Mouse (Mus musculus) adrenal gland, adult 18-20 months (tissue): ENCODE measurements at regions not wholly inside any gene's neighbourhood (a gene's known extent, or its start where the extent isn't known, plus 50 kb on each side); places are given as distances from the start of the nearest gene placed in this dataset.
A peak's percentile ranks its signal among the peaks of the same experiment; 100 is the strongest.

Experiments
- DNase-seq, 2 experiments: peaks; one replicate each; pipeline ENCODE4 v3.0.0; 2021 to 2022; ENCODE audit warnings: low spot score in 2 of 2

DNA sequence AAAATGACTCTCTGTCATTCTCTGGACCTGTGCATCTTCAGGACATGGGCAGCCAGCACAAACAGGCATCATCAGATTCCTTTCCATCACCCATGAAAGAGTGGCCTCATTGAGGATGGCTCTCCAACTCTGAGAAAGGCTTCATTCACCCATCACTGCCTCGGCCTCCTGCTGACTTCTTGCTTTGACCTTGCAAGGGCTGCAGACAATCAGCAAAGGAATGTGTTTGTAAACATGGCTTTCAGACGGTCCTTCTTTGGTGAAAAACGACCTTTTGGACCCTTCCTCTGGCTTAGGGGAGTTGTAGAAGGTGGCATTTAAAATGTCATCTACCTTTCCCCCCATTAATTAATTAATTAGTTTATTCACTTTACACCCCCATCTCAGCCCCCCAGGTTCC, 134.3 kb downstream of the Moxd1 start:
- no peak for DNase-seq

DNA sequence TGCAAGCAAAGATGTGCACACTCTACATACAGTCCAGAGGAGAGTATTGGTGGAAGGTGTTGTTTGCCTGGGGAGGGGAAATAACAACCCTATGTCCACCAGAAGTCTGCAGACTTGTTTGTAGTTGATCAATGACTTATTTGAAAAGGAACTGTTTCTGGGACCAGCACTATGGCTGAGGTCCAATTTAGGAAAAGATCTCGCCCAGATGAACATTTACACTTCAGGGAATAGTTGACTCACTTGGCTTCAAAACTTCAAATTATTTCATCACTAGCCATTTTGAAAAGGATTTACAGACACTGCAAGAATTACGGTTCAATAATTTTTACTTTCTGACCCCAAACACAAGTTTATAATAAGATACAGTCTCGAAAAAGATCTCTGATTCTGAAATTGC, 138.1 kb downstream of the Moxd1 start:
- DNase-seq = no peak

GRCm38 (mm10) chr10:24365369-24365768, 142.1 kb downstream of the Moxd1 start:
- DNase-seq = no peak

- DNase-seq = no peak
Observed at GRCm38 (mm10) chr10:24367010-24367409, 143.7 kb downstream of the Moxd1 start.

- no peak for DNase-seq
Observed at GRCm38 (mm10) chr10:24373957-24374356, 150.6 kb downstream of the Moxd1 start.

DNA sequence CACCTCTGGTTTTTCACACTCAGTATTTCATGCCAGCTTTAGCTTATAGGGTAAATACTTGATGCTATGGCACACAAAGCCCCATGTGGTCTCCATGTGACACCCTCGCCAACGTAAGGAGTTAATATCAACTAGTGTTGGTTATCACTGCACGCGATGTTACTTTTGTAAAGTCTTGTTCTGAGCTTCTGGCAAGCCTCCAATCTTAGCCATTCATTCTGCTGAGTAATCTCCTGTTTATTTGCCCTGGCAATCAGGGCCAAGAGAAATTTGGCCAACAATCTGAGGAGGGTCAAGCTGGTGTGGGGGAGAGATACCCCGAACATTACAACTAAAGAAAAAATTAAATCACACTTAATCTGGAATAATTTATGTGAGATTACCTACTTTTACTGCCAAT, 156.0 kb downstream of the Moxd1 start:
- DNase-seq = peak in 1 of 2 experiments; percentile 8

DNA sequence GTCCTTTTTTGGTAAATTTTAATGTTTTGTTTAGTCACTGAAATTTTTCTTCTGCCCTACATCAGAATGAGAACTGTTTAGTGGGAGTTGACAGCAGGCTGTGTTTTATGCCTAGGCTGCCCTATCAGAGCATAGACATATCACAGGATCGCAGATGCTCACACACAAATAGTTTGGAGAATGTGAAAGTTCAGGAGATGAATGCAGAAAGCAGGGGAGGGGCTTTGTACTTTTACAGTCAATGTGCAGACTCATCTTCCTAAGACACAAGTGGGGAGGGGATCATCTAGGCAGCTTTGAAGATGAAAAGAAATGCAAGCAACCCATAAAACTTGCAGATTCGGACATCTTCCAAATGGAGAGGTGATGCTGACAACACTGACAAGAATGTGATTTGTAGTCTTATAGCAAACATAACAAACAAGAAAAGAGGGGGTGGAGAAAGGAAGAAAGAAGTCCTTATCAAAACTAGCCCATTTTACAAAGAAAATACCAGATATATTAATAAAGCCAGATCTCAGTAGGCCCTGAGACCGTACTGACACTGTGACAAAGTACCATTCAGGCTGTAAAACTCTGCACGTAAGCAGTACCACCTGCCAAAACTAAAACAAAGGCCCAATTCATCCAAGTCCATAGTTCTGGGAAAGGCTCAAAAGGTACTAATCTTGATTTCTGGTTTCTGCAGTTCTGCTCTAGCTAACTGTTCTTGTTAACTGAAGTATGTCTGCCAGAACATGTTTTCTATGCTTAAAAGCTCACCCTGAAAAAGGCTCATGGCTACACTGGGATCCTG, 157.4 kb downstream of the Moxd1 start:
- no peak for DNase-seq

DNA sequence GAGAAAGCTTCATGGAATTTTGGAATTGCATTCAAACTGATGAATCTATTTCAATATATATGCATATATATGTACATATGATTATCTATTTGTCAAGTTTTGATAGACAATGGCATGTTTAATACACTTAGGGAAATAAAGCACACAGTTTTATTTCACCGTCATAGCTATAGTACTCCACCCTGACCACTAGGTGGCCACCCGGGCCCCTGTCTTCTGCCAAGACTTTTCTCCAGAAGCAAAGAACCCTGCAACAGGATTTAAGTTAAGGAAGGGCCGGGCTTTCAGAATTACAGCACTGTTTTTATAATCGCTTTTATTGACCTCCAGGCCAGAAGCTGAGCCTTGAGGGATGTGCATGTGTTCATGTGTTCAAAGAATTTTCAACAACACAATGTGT, 158.6 kb downstream of the Moxd1 start:
- peak; percentile 18 to 41 for DNase-seq

- DNase-seq = no peak
Observed at GRCm38 (mm10) chr10:24384061-24384460, 160.7 kb downstream of the Moxd1 start.

DNA sequence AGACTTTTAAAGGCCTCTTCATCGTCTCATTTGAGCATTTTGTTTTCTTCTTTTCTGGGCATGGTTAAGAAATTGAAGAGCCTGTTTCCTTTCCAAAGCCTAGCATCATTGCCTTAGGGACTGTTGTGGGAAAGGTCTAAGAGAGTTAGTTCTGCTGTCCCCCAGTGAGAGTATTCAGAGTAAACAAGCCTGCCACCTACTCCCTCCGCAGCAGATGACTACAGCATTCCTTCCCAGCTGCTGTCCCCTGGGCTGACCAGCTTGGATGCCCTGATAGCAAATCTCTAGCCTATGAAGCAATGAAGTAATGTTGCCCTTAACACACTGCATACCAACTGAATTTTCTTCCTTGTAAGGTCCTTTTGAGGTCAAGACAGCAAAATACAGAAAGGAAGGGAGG, 164.9 kb downstream of the Moxd1 start:
- DNase-seq = no peak

DNA sequence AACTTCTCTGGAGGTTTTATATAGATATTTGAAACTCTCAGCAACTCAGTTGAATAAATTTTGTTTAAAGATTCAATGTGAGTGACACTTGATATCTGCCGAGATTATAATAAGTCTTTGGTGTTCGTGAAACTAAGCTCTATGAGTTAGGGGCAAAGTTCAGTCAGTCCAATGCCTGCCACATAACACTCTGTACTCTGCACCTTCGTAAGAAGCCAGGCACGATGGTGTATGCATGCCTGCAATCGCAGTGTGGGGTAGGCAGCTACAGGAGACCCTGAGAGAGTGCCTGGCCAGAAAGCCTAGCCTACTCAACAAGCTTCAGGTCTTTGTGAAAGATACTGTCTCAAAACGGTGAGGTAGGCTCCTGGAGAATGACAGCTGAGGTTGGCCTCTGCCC, 167.7 kb downstream of the Moxd1 start:
- no peak for DNase-seq

DNA sequence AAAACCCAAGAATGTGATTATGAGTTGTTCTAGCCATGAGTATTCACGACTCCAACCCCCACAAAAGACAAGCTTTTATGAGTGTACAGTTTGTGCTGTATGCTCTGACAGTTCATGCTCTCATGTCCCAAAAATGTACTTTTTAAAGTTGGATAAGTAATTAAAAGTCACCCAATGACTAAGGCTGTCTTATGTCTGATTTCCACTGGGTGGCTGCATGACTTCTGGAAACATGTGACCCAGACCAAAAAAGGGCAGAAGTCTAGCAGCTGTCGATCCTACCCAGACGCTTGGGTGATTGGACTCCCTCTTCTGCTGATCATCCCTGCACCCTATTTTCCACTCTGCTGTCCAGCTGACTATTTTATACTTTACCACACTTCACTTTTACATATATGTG, 168.7 kb downstream of the Moxd1 start:
- no peak for DNase-seq

- no peak for DNase-seq
Observed at GRCm38 (mm10) chr10:24395999-24396784, 172.9 kb downstream of the Moxd1 start.

DNA sequence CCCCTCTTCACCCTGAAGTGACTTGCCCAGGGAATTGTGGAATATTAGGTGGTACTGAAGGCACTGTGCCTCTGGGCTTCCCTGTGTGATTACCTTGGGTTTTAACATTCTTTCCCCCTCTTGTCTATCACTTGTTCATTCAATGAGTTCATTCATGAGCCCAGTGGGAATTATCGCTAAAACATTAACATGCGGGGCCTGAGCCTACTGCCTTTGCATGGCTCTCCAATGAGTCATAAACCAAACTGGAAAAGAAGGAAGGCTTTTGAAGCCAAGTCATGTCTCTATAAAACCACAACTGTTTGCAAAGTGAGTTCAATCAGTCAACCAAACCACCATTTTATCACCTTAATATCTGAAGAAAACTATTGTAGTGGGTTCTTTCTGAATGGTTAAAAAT, 173.8 kb downstream of the Moxd1 start:
- no peak for DNase-seq

- no peak for DNase-seq
Observed at GRCm38 (mm10) chr10:24404851-24405250, 181.5 kb downstream of the Moxd1 start.

- no peak for DNase-seq
Observed at GRCm38 (mm10) chr10:24406953-24407352, 183.6 kb downstream of the Moxd1 start.

- DNase-seq = no peak
Observed at GRCm38 (mm10) chr10:24407411-24408227, 184.3 kb downstream of the Moxd1 start.

DNA sequence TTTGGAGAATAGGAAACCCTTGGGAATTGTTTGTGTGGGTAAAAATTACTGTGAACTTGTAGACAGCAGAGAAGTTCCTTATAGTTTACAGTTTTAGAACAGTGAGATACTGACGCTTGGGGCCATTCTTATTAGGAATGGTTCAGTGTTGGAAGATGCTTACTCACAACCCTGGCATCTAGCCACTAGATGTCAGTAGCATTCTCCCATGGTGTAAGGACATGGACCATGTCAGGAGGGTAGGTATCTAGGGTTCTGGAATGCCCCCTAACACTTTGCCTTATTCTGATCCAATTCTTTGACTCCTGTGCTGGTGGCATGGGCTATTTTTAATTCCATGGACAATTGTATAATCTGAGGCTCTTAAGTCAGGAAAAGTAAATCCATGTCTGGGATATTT, 185.3 kb upstream of the Ccn2 start:
- DNase-seq = peak in 1 of 2 experiments; percentile 14

DNA sequence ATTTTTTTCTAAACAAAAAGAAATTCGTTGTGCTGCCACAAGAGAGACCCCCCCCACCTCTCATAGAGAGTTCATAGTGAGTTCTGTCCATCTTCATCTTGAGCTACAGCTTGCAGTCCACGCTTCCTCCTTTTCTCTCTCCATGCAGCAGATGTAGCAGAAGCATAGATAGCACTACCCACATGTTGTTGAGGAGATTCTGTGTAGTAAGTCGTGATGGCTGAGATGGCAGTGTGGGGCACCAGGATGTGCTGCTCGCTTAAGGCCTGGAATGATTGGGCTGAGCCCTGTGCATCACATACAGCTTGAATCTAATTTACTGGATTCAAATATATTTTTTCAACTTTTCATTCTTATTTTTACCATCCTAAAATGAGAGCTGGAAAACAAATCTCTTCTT, 184.4 kb upstream of the Ccn2 start:
- no peak for DNase-seq

DNA sequence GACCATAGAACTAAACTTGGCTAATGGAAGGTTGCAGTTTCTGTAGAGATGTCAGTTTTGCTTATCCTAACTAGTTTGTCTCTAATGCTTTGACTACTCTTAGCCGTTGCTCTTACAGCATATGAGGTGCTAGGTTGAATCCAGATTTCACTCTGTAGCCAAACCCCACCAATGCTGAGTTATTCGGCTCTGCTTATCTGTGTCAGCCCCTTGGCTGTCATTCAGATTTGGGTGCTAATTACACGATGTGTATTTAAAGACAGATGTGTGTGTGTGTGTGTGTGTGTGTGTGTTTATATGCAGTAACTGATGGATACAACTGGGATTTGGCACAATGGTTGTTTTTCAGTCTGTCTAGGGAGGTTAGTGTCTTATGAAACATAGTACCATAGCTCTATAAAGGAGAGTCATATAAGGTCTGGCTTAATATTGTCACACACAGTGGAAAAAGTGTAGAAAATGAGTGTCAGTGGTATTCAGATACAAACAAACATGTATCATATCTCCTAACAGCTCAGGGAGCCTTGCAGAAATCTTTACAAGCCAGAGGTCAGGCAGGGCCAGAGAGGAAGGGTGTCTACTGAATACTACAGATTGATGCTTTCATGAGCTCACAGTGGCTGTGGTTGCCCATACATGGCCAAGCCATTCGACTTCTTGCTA, 172.6 kb upstream of the Ccn2 start:
- DNase-seq = no peak

GRCm38 (mm10) chr10:24433737-24434367, 161.4 kb upstream of the Ccn2 start:
- no peak for DNase-seq
